Comparison of ENCODE assay signal across 27 mouse cellular contexts in genomic region chr1:154119611-154120010, GRCm38 (mm10).
DNase-seq lines count a peak whose midpoint lies in the region; ATAC-seq and TF ChIP-seq lines count a peak whose summit lies in the region.
"Had no signal": no experiment of that assay in that cellular context is flagged by ENCODE, and none has a peak within 500 bp of the region (broad histone marks: within the 10 kb centered on the region; RNA-seq: fewer than 3 reads in every experiment).

No protein-coding gene starts in this region.

- peak overlapping the region; percentile 36; the same call in 1 of the 2 replicates for H3K27ac ChIP-seq in hindbrain, postnatal 0 days
- H3K27ac ChIP-seq in hindbrain, embryonic 12.5 days: no peak overlapping the region
- H3K27ac ChIP-seq in layer of hippocampus, adult 2 months: peak overlapping the region; percentile 83
- H3K27ac ChIP-seq in gastrocnemius, adult 2 months: no peak overlapping the region
- H3K27ac ChIP-seq: embryonic facial prominence, embryonic 12.5 days; kidney, postnatal 0 days; liver, embryonic 14.5 days; macrophage had no signal

- TF ChIP-seq CTCF in hindbrain, postnatal 0 days (IDR thresholded peaks at IDR 0.05; ENCODE audit: low read depth): no peak
- TF ChIP-seq CTCF in layer of hippocampus, adult 2 months (conservative IDR thresholded peaks at IDR 0.05): no peak
- no peak for TF ChIP-seq CTCF in gastrocnemius, adult 2 months (IDR thresholded peaks at IDR 0.05)

- H3K4me2 ChIP-seq in hindbrain, postnatal 0 days (ENCODE audit: low read depth, low read length): no peak overlapping the region
- H3K4me2 ChIP-seq in hindbrain, embryonic 12.5 days (replicated peaks): no peak overlapping the region
- H3K4me2 ChIP-seq: embryonic facial prominence, embryonic 12.5 days; neural tube, embryonic 15.5 days had no signal

- 67% methylated on average over 5 of the region's 5 CpGs for whole genome bisulfite sequencing in hindbrain, postnatal 0 days
- 84% methylated on average over 5 of the region's 5 CpGs for WGBS in hindbrain, embryonic 12.5 days

- H3K4me3 ChIP-seq in hindbrain, postnatal 0 days (ENCODE audit: low read length): no peak overlapping the region
- no peak overlapping the region for H3K4me3 ChIP-seq in hindbrain, embryonic 12.5 days
- no peak overlapping the region for H3K4me3 ChIP-seq in layer of hippocampus, adult 2 months
- H3K4me3 ChIP-seq in gastrocnemius, adult 2 months: no peak overlapping the region
- H3K4me3 ChIP-seq: embryonic facial prominence, embryonic 12.5 days; neural tube, embryonic 15.5 days had no signal

- no peaks in the 10 kb centered on the region for H3K36me3 ChIP-seq in hindbrain, postnatal 0 days (ENCODE audit: insufficient read depth, low read length)
- H3K36me3 ChIP-seq in hindbrain, embryonic 12.5 days: no peaks in the 10 kb centered on the region
- H3K36me3 ChIP-seq: embryonic facial prominence, embryonic 12.5 days; G1E; neural tube, embryonic 15.5 days had no signal

- H3K9me3 ChIP-seq in hindbrain, postnatal 0 days (ENCODE audit: low read length): no peaks in the 10 kb centered on the region
- no peaks in the 10 kb centered on the region for H3K9me3 ChIP-seq in hindbrain, embryonic 12.5 days (replicated peaks)
- H3K9me3 ChIP-seq: embryonic facial prominence, embryonic 12.5 days; G1E; neural tube, embryonic 15.5 days had no signal

- ATAC-seq in hindbrain, postnatal 0 days: no peak
- no peak for ATAC-seq in hindbrain, embryonic 12.5 days (ENCODE audit: low FRiP score)
- ATAC-seq: forebrain, embryonic 14.5 days had no signal

- H3K9ac ChIP-seq in hindbrain, postnatal 0 days (replicated peaks; ENCODE audit: low read length): no peak overlapping the region
- no peak overlapping the region for H3K9ac ChIP-seq in hindbrain, embryonic 12.5 days
- H3K9ac ChIP-seq: embryonic facial prominence, embryonic 12.5 days; liver, embryonic 14.5 days; neural tube, embryonic 15.5 days had no signal

- H3K27me3 ChIP-seq in hindbrain, postnatal 0 days (ENCODE audit: insufficient read depth, low read length): no peaks in the 10 kb centered on the region
- H3K27me3 ChIP-seq in hindbrain, embryonic 12.5 days: no peaks in the 10 kb centered on the region
- H3K27me3 ChIP-seq: embryonic facial prominence, embryonic 12.5 days; neural tube, embryonic 15.5 days had no signal

- intact Hi-C loops in gastrocnemius, adult 2 months (cut with DNase I): loop anchor here (2.0 kb wide), 2 partner anchors 61 to 85 kb away; no protein-coding TSS in a partner anchor

- H3K4me1 ChIP-seq in hindbrain, postnatal 0 days (ENCODE audit: insufficient read depth, low read length): peaks cover 5% of the 10 kb centered on the region
- peaks cover 7% of the 10 kb centered on the region; the same call in 1 of the 2 replicates for H3K4me1 ChIP-seq in hindbrain, embryonic 12.5 days

- DNase-seq in hindbrain, postnatal 0 days (ENCODE audit: low spot score): no peak
- DNase-seq in layer of hippocampus, adult 2 months (ENCODE audit: low spot score in 2 of 2): no peak
- no peak for DNase-seq in layer of hippocampus, postnatal 10 days (ENCODE audit: low spot score in 2 of 2)
- DNase-seq in kidney, adult 8-10 months: peak; percentile 84 to 85
- peak; percentile 74 to 84 for DNase-seq in kidney, postnatal 36 days
- no peak for DNase-seq in gastrocnemius, adult 2 months
- no peak for DNase-seq in thymus, postnatal 0 days (ENCODE audit: low spot score)
- DNase-seq: adrenal gland, postnatal 10 days; cerebellum, adult 8-10 months; cerebellum, postnatal 25 days; heart, postnatal 14 days; layer of hippocampus, postnatal 36 days; liver; lung, adult 2 months; lung, postnatal 10 days; midbrain, embryonic 14.5 days; spleen, adult 18-20 months; thymus, adult 2 months; thymus, postnatal 4 days had no signal

Comparison
In these comparisons a context has a peak if more than half of its experiments do, and no peak if none do; other contexts are left out.
1. H3K27ac ChIP-seq: peak in hindbrain, postnatal 0 days (single experiment) and layer of hippocampus, adult 2 months (single experiment); none in hindbrain, embryonic 12.5 days (single experiment) and gastrocnemius, adult 2 months (single experiment).
2. DNase-seq: peak in kidney, adult 8-10 months (2 of 2) and kidney, postnatal 36 days (2 of 2); none in hindbrain, postnatal 0 days (single experiment), layer of hippocampus, adult 2 months (0 of 2), layer of hippocampus, postnatal 10 days (0 of 2), gastrocnemius, adult 2 months (single experiment) and thymus, postnatal 0 days (single experiment).